Mouse (Mus musculus): ENCODE measurements around the gene Fam19a5.
A peak's percentile ranks its signal among the peaks of the same experiment; 100 is the strongest.

Fam19a5 gene

DNA sequence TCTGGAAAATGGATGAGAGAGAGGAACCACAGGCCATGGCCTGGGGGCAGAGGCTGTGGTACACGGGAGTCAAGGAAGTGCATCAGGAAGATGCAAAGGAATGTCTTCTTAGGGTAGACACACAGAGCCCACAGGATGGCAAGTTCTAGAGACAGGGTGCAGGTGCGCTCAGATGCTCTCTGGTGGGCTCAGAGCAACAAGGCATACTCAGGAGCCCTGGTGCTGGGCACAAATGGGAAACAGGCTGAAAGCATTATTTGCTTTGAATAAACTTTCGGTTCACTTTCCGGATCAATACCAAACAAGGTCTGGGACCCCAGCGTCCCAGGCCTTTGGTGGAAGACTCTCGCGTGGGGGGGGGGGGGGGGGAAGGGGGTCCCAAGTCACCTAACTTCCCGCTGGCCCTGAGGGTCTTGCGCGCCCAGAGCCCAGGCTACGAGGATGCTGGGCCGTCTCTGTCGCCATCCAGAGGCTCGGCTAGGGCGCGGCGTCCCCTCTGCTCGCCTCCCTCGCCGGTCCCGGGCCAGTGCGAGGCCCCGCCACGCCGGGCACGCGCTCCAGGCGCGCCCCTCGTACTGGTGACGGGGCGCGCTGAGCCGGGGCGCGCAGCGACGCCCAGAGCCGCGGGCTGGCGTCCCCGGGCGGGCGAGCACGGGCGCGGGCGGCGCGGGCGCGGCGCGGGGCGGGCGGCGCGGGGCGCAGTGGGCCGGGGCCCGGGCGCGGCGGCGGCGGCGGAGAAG, at the start of gene Fam19a5:
Fam19a5 (plus strand) TSS at position 701 of the 740 bp plus-strand sequence.
- DNase-seq (ENCODE audit: low spot score): no peak

GRCm38 (mm10) chr15:87501737-87502136, 42.4 kb upstream of the Fam19a5 start:
- no peak for DNase-seq (ENCODE audit: low spot score)

GRCm38 (mm10) chr15:87507349-87507748, 36.8 kb upstream of the Fam19a5 start:
- DNase-seq (ENCODE audit: low spot score): no peak

DNA sequence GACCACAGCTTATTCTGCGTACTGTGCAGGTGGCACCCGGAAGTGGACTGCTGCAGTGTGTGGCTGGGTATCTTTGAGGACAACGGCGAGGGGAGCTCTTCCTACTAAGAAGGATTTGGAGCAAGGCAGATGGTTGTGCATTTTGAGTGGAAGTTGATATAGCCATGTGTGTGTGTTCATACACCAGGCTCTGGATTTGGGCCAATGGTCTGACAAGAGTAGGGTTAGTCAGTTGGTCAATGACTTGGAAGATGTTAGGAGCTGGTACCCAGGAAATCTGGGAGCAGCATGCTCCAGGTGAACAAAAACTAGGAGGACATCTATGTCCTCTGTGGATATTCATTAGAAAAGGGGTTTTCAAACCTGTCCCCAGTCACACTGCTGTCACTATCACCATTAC, 33.2 kb upstream of the Fam19a5 start:
- DNase-seq (ENCODE audit: low spot score): no peak

DNA sequence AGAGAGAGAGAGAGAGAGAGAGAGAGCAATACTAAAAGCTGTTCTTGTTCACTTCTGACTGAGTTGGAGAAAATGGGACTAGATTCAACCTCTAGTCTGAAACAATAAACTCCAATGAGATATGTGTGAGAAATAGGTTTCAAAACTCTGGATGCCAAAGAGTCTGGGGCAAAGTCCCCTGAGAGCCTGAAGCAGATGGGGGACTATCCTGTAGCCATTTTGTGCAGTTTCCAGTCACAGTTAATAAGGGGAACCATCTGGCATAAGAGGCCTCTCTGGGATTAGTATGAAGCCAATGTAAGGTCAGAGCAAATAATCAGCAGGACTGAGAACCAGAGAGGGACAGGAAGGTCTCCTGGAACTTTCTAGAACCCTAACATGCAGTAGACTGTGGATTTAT, 25.9 kb upstream of the Fam19a5 start:
- no peak for DNase-seq (ENCODE audit: low spot score)

DNA sequence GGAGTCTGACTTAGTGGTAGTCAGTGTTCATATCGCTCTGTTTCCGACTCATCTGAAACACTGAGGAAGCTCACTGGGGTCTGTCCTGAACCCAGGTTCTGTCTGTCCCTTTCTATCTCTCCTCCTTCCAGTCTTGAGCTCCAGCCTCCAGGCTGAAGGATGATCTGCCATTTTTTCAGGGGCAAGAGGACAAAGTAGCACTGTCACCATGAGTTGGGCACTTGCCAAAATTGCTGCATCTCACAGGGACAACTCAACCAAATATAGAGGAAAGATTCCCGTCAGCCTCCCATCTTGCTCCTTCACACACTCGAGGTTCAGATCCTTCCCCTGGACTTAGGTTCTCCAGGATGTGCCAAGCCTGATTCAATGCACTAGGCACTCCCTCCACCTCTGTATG, 14.8 kb upstream of the Fam19a5 start:
- no peak for DNase-seq (ENCODE audit: low spot score)

DNA sequence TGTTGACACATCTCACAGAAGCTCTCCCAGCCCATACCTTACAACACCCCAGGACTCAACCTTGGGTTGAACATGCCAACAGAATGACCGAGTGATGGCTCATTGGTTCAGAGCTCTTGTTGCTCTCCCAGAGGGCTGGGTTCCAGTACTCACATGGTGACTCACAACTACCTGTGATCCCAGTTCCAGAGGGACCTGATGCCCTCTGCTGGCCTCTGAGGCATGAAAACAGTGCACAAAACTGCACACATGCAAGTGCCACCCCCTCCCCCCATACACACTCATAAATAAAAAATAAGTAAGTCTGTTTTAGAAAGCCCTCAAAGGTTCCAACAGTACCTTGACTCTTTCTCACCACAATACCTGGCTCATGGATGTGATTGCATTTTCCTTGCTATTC, 2.4 kb upstream of the Fam19a5 start:
- DNase-seq (ENCODE audit: low spot score): no peak

GRCm38 (mm10) chr15:87544401-87545129, 466 bp downstream of the Fam19a5 start:
- DNase-seq (ENCODE audit: low spot score): peak; percentile 45

- no peak for DNase-seq (ENCODE audit: low spot score)
Observed at GRCm38 (mm10) chr15:87545130-87545642, 1.1 kb downstream of the Fam19a5 start.

- no peak for DNase-seq (ENCODE audit: low spot score)
Observed at GRCm38 (mm10) chr15:87545731-87546360, 1.7 kb downstream of the Fam19a5 start.

DNA sequence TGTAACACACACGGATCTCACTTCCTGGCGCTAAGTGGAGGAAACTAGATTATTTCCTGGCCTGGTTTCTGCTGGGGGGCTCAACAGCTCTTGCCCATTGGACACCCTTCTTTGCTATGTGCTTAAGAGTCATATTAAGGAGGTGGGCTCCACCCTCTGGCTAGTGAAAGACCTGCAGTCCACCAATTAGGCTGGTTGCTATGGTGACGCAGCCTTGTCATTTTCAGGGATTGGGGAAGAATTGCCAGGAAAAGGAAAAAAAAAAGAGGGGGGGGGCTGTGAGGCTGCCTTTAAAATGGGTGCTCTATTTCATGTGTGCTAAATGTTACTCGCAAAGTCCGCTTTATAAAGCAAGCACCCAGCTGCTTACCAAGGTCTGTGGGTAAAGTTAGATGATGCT, 2.9 kb downstream of the Fam19a5 start:
- no peak for DNase-seq (ENCODE audit: low spot score)

- DNase-seq (ENCODE audit: low spot score): no peak
Observed at GRCm38 (mm10) chr15:87549724-87550123, 5.6 kb downstream of the Fam19a5 start.

DNA sequence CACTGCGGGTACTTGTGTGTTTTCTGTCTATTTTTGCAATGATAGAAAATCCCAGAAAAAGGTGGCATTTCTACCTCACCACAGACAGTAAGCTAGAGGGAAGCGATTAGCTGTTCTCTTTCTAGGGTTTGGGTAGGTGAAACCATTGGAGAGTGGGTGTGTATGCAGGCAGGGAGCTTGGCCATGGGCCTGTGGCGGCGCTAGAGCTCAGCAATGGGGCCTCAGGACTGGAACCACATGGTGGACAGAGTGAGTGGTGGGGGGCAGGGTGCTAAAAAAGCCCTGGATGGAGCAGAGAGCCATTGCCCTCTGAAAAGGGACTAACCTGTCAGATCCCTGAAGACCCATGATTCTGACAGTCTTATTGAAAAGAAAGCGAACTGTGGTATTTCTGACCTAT, 6.7 kb downstream of the Fam19a5 start:
- DNase-seq (ENCODE audit: low spot score): no peak

DNA sequence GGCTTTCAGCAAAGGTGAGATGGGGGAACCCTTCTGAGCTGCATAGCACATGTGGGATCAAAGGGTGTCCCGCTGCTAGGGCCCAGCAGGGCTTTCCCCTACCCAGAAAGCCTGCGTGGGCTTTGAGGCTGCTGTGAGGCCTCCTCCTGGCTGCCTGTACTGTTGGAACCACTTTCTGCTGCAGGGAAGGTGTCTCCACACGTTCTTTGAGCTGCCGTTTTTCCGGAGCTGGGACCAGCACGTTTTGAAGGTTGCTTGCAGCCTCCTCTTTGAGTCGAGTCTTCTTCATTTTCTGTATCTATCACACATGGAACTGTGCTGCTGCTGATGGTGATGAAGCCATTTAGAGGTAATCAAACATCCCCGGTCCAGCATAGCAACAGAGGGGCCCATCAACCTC, 7.5 kb downstream of the Fam19a5 start:
- no peak for DNase-seq (ENCODE audit: low spot score)

- DNase-seq (ENCODE audit: low spot score): no peak
Observed at GRCm38 (mm10) chr15:87555811-87556210, 11.7 kb downstream of the Fam19a5 start.

DNA sequence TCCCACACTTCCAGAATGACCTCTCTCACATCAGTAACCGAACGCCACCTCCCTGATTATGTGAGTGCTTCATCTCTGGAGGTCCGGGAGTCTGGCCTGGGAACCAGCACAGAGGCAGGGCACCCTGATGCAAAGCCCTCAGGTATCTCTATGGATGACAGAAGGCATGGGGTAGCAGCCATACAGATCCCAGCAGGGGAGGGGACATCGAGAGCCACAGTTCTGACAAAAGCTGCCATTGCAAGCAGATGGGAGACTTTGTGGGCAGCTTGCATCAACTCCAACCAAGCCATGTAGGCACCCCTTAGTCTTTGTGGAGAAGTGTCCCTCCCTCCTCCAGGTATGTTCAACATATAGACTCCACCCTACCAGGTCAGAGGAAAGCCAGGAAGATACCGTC, 20.2 kb downstream of the Fam19a5 start:
- DNase-seq (ENCODE audit: low spot score): no peak

DNA sequence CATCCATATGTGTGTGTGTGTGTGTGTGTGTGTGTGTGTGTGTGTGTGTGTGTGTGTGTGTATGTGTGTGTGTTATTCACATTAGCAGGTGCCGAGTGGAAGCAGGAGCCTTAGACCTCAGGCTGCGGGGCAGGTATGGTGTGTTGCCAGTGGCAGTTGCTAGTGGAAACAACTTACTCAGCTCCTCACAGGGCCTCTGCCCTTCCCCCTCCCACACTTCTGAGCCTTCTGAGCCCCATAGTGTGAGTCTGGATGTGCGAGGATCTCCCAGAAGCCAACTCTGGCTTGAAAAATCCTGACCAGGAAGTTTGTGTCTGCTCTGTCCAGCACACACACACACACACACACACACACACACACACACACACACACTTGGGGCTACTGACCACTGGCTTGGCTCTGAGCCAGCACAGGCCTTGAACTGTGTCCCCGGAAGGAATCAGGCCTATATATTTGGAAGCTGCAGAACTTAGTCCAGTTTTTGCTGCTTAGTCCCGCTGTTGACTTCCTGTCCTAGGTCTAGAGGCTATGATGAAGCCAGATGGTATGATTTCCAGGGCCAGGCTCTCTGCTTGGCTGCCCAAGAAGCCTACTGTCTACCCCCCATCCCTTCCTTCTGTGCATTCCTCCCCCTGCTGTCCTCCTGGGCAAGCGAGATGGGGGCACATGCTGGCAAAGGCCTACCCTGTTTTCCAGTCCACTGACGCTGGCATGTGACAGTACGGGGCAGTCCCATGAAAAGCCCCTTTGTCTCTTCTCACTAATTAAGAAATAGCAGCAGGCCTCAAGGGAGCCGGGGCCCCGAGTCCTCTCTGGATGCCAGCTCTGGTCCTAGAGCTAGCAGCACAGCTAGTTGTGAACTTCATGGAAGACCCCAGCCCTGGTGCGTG, 22.2 kb downstream of the Fam19a5 start:
- no peak for DNase-seq (ENCODE audit: low spot score)

GRCm38 (mm10) chr15:87570182-87570581, 26.1 kb downstream of the Fam19a5 start:
- DNase-seq (ENCODE audit: low spot score): no peak

- no peak for DNase-seq (ENCODE audit: low spot score)
Observed at GRCm38 (mm10) chr15:87579861-87580260, 35.8 kb downstream of the Fam19a5 start.

DNA sequence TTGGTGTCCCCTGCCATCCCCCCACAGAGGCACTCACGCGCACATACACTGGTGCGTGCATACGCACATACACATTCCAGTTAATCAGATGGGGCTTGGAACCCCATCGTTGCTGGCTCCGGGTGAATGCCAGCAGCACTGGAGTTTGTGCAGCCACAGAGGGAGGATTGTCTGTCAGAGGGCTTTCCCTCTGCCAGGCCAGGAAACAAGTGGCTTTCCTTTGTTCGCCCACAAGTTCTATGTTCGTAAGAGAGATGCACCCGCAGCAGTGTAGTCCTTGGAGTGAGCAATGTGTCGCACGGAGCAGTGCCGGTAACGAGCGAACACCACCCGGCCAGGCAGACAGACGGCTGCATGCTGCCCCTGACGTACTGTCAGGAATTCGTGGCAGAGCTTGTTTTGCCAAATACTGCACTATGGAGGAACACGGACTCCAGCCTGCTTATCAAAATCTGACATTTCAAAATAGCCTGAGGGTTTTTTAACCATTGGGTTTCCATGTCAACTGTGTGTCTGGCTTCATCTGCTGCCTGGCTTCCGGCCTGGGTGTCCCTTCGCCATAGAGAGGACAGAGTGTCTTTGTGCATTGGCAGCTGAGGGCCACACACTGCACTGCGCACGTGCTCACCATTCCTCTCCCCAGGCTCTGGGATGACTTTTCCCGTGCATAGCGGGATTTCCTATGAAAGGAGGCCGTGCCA, 40.0 kb downstream of the Fam19a5 start:
- DNase-seq (ENCODE audit: low spot score): no peak

DNA sequence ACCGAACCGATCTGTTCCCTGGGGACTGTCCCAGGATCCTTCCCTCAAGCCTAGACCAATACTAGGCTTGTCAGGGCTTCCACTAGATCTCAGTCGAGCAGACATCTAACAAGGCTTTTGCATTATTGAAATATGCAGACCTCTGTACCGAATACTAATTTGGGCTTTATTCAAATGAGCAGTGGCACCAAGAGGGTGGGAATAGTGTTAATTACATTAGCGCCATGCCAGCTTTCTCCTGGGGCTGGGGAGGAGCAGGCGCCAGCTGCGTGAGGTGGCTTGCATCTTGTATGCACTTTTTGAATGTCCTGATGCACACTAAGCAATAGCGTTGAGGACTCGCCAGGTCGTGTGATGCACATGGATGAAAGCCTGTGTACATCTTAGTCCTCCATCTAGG, 46.9 kb downstream of the Fam19a5 start:
- no peak for DNase-seq (ENCODE audit: low spot score)
